Mouse (Mus musculus): ENCODE data around the gene Plac1.

DNA sequence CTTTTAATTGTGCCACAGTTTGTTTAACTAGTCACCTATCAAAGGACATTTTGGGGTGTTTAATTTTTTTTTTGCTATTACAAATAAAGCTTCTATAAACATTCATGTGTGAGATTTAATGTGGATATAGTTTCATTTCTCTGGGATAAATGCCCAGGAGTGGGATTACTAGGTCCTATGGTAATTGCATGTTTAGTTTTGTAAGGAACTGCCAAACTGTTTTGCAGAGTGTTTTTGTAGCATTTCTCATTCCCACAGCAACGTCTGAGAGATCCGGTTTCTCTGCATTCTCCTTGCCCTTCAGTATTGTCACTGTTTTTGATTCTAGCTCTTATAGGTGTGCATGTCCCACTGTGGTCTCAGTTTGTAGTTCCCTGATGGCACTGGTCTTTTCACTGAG is 146.5 kb downstream of the Plac1 start:
- TF ChIP-seq POLR2A (IDR thresholded peaks at IDR 0.05; ENCODE audit: insufficient read length, low read depth) (no peak), REST (IDR thresholded peaks at IDR 0.05; ENCODE audit: insufficient read depth, insufficient read length) (no peak), POLR2AphosphoS2 (IDR thresholded peaks at IDR 0.05; ENCODE audit: insufficient read length, low read depth) (no peak), MYOD1 (IDR thresholded peaks at IDR 0.05; ENCODE audit: control insufficient read depth in 1 of 3, insufficient read length in 2 of 3, low read depth in 2 of 3) (no peak), TCF3 (IDR thresholded peaks at IDR 0.05; ENCODE audit: insufficient read length, low read depth) (no peak), USF1 (IDR thresholded peaks at IDR 0.05; ENCODE audit: low read depth) (no peak), MYOG (IDR thresholded peaks at IDR 0.05; ENCODE audit: control insufficient read depth in 1 of 3, insufficient read depth in 1 of 3, insufficient read length in 2 of 3, low read depth in 2 of 3) (no peak), E2F4 (IDR thresholded peaks at IDR 0.05; ENCODE audit: insufficient read depth) (no peak)

Measured in myocyte (in vitro differentiated cells).